Mouse (Mus musculus): ENCODE results near the gene Limch1. TPM values are rescaled to one million over a fixed set of nuclear protein-coding genes. Genes with fewer than 3 reads are reported as not detected.

The Limch1 gene
- total and polyA plus RNA-seq, 3 experiments, result 0.05 TPM; not detected in 2

DNA sequence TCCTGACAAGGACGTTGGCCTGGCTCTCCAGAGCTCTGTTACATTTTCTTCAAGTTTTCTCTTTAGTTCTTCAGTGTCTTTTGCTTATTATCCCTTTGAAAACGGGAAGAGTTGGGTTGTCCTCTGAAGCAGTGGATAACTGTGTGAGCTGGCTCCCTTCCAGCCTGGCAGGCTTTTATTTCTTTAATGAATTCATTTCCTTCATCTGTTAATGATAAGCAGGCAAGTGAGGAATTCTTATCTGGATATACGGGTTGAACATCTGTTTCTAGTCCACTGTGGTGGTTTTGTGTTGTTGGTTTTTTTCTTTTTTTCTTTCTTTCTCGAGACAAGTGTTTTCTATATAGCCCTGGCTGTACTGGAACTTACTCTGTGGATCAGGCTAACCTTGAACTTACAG is 22.4 kb downstream of the Limch1 start:
- TF ChIP-seq BHLHE40 (IDR thresholded peaks at IDR 0.05; ENCODE audit: low read depth, low read length) (no peak), POLR2AphosphoS2 (IDR thresholded peaks at IDR 0.05; ENCODE audit: low read depth, low read length) (no peak), PAX5 (IDR thresholded peaks at IDR 0.05; ENCODE audit: low read length) (no peak), TBP (conservative IDR thresholded peaks at IDR 0.05; ENCODE audit: low read depth, low read length) (no peak), ZC3H11A (IDR thresholded peaks at IDR 0.05; ENCODE audit: low read depth, low read length) (no peak), ZNF384 (IDR thresholded peaks at IDR 0.05; ENCODE audit: low read depth, low read length) (no peak), IRF4 (IDR thresholded peaks at IDR 0.05; ENCODE audit: low read depth, low read length) (no peak), CTCF (conservative IDR thresholded peaks at IDR 0.05 in 1 of 2, IDR thresholded peaks at IDR 0.05 in 1 of 2; ENCODE audit: low read depth in 2 of 2, low read length in 2 of 2) (no peak), UBTF (IDR thresholded peaks at IDR 0.05; ENCODE audit: low read depth, low read length) (no peak), E2F4 (IDR thresholded peaks at IDR 0.05; ENCODE audit: insufficient replicate concordance, low read depth, low read length) (no peak), SMC3 (IDR thresholded peaks at IDR 0.05; ENCODE audit: low read depth, low read length) (no peak), CHD1 (IDR thresholded peaks at IDR 0.05; ENCODE audit: low read depth, low read length) (no peak)
- H3K4me1 ChIP-seq (ENCODE audit: control insufficient read depth in 1 of 2, insufficient read depth in 2 of 2), result peaks cover 0 to 2% of the 10 kb centered on the region in 2 experiments; a peak in 1 of 4 replicates
- in situ Hi-C loops (cut with MboI; ENCODE audit: low pct_ligation_motif_present, low pct_unique_long_range_greater_than_20kb, low sequenced_read_pairs) (no loop called here), dilution Hi-C loops (cut with MboI; ENCODE audit: extremely low pct_ligation_motif_present, extremely low pct_unique_long_range_greater_than_20kb, low sequenced_read_pairs) (no loop called here)
- no peak overlapping the region for H3K27ac ChIP-seq (ENCODE audit: insufficient read depth, low read depth)
- no peak overlapping the region for H3K9ac ChIP-seq (ENCODE audit: insufficient read depth, low read depth)
- H3K27me3 ChIP-seq (replicated peaks), result no peaks in the 10 kb centered on the region
- DNase-seq (ENCODE audit: extremely low read depth), result no peak
- no peaks in the 10 kb centered on the region for H3K79me2 ChIP-seq (replicated peaks; ENCODE audit: control insufficient read depth, extremely low read depth, insufficient read depth, poor library complexity, severe bottlenecking)
- H3K4me2 ChIP-seq (ENCODE audit: insufficient read depth, low read depth, poor library complexity, severe bottlenecking), result no peak overlapping the region
- H3K4me3 ChIP-seq (replicated peaks in 1 of 3; ENCODE audit: low read depth in 2 of 3, low read length in 2 of 3, poor library complexity in 1 of 3), result no peak overlapping the region
- H3K36me3 ChIP-seq (replicated peaks in 1 of 2; ENCODE audit: control insufficient read depth in 1 of 2, insufficient read depth in 1 of 2, low read length in 1 of 2), result no peaks in the 10 kb centered on the region
- no peaks in the 10 kb centered on the region for H3K9me3 ChIP-seq (replicated peaks; ENCODE audit: low read length)

- TF ChIP-seq PAX5 (IDR thresholded peaks at IDR 0.05; ENCODE audit: low read length), result no peak
- TF ChIP-seq USF1 (IDR thresholded peaks at IDR 0.05; ENCODE audit: low read depth, low read length), result no peak
- TF ChIP-seq ZC3H11A (IDR thresholded peaks at IDR 0.05; ENCODE audit: low read depth, low read length), result no peak
- no peak for TF ChIP-seq BHLHE40 (IDR thresholded peaks at IDR 0.05; ENCODE audit: low read depth, low read length)
- dilution Hi-C loops (cut with MboI; ENCODE audit: extremely low pct_ligation_motif_present, extremely low pct_unique_long_range_greater_than_20kb, low sequenced_read_pairs) (no loop called here), in situ Hi-C loops (cut with MboI; ENCODE audit: low pct_ligation_motif_present, low pct_unique_long_range_greater_than_20kb, low sequenced_read_pairs) (no loop called here)
- H3K4me2 ChIP-seq (ENCODE audit: insufficient read depth, low read depth, poor library complexity, severe bottlenecking), result no peak overlapping the region
- H3K9ac ChIP-seq (ENCODE audit: insufficient read depth, low read depth), result no peak overlapping the region
- no peaks in the 10 kb centered on the region for H3K79me2 ChIP-seq (replicated peaks; ENCODE audit: control insufficient read depth, extremely low read depth, insufficient read depth, poor library complexity, severe bottlenecking)
- no peaks in the 10 kb centered on the region for H3K36me3 ChIP-seq (replicated peaks in 1 of 2; ENCODE audit: control insufficient read depth in 1 of 2, insufficient read depth in 1 of 2, low read length in 1 of 2)
- no peak overlapping the region for H3K4me3 ChIP-seq (replicated peaks in 1 of 3; ENCODE audit: low read depth in 2 of 3, low read length in 2 of 3, poor library complexity in 1 of 3)
- H3K9me3 ChIP-seq (replicated peaks; ENCODE audit: low read length), result no peaks in the 10 kb centered on the region
- no peaks in the 10 kb centered on the region for H3K4me1 ChIP-seq (ENCODE audit: control insufficient read depth in 1 of 2, insufficient read depth in 2 of 2)
- H3K27ac ChIP-seq (ENCODE audit: insufficient read depth, low read depth), result no peak overlapping the region
- no peaks in the 10 kb centered on the region for H3K27me3 ChIP-seq (replicated peaks)
- DNase-seq (ENCODE audit: extremely low read depth), result no peak
Observed at GRCm38 (mm10) chr5:66769070-66769469, 23.4 kb downstream of the Limch1 start.

DNA sequence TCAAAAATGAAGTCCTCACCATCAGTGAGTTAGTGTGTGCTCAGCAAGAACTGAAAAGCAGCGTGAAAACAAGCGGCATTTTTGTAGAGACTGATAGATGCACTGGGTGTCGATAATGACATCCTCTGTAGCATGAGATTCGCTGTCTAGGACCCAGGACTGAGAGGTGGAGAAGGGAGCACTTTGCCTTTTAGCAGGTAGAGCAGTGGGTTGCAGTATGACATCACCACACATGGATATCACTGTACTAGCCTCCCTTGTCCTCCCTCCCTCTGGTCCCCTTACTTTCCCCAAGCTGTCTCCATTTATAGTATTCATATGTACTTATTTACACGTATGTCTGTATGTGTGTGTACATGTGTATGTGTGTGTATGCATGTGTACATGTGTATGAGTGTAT is 23.9 kb downstream of the Limch1 start:
- DNase-seq (ENCODE audit: extremely low read depth), result no peak
- Histone ChIP-seq H3K4me1 (ENCODE audit: control insufficient read depth in 1 of 2, insufficient read depth in 2 of 2) (no peaks in the 10 kb centered on the region), H3K36me3 (replicated peaks in 1 of 2; ENCODE audit: control insufficient read depth in 1 of 2, insufficient read depth in 1 of 2, low read length in 1 of 2) (no peaks in the 10 kb centered on the region), H3K9me3 (replicated peaks; ENCODE audit: low read length) (no peaks in the 10 kb centered on the region), H3K27me3 (replicated peaks) (no peaks in the 10 kb centered on the region), H3K4me2 (ENCODE audit: insufficient read depth, low read depth, poor library complexity, severe bottlenecking) (no peak overlapping the region), H3K27ac (ENCODE audit: insufficient read depth, low read depth) (no peak overlapping the region), H3K9ac (ENCODE audit: insufficient read depth, low read depth) (no peak overlapping the region), H3K79me2 (replicated peaks; ENCODE audit: control insufficient read depth, extremely low read depth, insufficient read depth, poor library complexity, severe bottlenecking) (no peaks in the 10 kb centered on the region), H3K4me3 (replicated peaks in 1 of 3; ENCODE audit: low read depth in 2 of 3, low read length in 2 of 3, poor library complexity in 1 of 3) (no peak overlapping the region)
- in situ Hi-C loops (cut with MboI; ENCODE audit: low pct_ligation_motif_present, low pct_unique_long_range_greater_than_20kb, low sequenced_read_pairs) (no loop called here), dilution Hi-C loops (cut with MboI; ENCODE audit: extremely low pct_ligation_motif_present, extremely low pct_unique_long_range_greater_than_20kb, low sequenced_read_pairs) (no loop called here)
- TF ChIP-seq NELFE (IDR thresholded peaks at IDR 0.05; ENCODE audit: low read depth, low read length) (no peak), ELF1 (IDR thresholded peaks at IDR 0.05; ENCODE audit: low read depth, low read length) (no peak), UBTF (IDR thresholded peaks at IDR 0.05; ENCODE audit: low read depth, low read length) (no peak), EP300 (IDR thresholded peaks at IDR 0.05; ENCODE audit: low read length) (no peak), ZKSCAN1 (IDR thresholded peaks at IDR 0.05; ENCODE audit: borderline replicate concordance, low read depth, low read length) (no peak), SMC3 (IDR thresholded peaks at IDR 0.05; ENCODE audit: low read depth, low read length) (no peak), KAT2A (IDR thresholded peaks at IDR 0.05; ENCODE audit: insufficient replicate concordance, low read length) (no peak), IRF4 (IDR thresholded peaks at IDR 0.05; ENCODE audit: low read depth, low read length) (no peak), CHD2 (IDR thresholded peaks at IDR 0.05; ENCODE audit: low read length) (no peak), CHD1 (IDR thresholded peaks at IDR 0.05; ENCODE audit: low read depth, low read length) (no peak), SIN3A (IDR thresholded peaks at IDR 0.05; ENCODE audit: low read length) (no peak), TCF12 (IDR thresholded peaks at IDR 0.05; ENCODE audit: low read depth, low read length) (no peak), USF1 (IDR thresholded peaks at IDR 0.05; ENCODE audit: low read depth, low read length) (no peak), ETS1 (conservative IDR thresholded peaks at IDR 0.05; ENCODE audit: low read depth, low read length) (no peak), CTCF (conservative IDR thresholded peaks at IDR 0.05 in 1 of 2, IDR thresholded peaks at IDR 0.05 in 1 of 2; ENCODE audit: low read depth in 2 of 2, low read length in 2 of 2) (no peak), ZC3H11A (IDR thresholded peaks at IDR 0.05; ENCODE audit: low read depth, low read length) (no peak), E2F4 (IDR thresholded peaks at IDR 0.05; ENCODE audit: insufficient replicate concordance, low read depth, low read length) (no peak), ZMIZ1 (IDR thresholded peaks at IDR 0.05; ENCODE audit: low read depth, low read length) (no peak), GABPA (IDR thresholded peaks at IDR 0.05; ENCODE audit: insufficient replicate concordance, low read depth, low read length) (no peak)
